Mouse (Mus musculus): ENCODE measurements around the gene Defb23. TPM values are rescaled to one million over a fixed set of nuclear protein-coding genes. Genes with fewer than 3 reads are reported as not detected.

Gene Defb23
- polyA plus RNA-seq (2017; shearing (Covaris generic)), result not detected

GRCm38 (mm10) chr2:152464570-152465150, at the start of gene Defb23:
Defb23 (minus strand) TSS chr2:152464620.

GRCm38 (mm10) chr2:152511592-152511991, 47.2 kb upstream of the Defb23 start, which contains the start of gene Defb26:
Defb26 (minus strand) TSS chr2:152511692.

GRCm38 (mm10) chr2:152490038-152490437, 25.6 kb upstream of the Defb23 start, which contains the start of gene Defb22:
Defb22 (minus strand) TSS chr2:152490138.

GRCm38 (mm10) chr2:152476763-152477162, 12.3 kb upstream of the Defb23 start, which contains the start of gene Defb20:
Defb20 (plus strand) TSS chr2:152477063.

GRCm38 (mm10) chr2:152415287-152415686, 49.1 kb downstream of the Defb23 start, which contains the start of gene 6820408C15Rik:
6820408C15Rik (plus strand) TSS chr2:152415587.

GRCm38 (mm10) chr2:152414591-152415165, 49.7 kb downstream of the Defb23 start, which contains the start of gene Zcchc3:
Zcchc3 (minus strand) TSS chr2:152415027.

Other genes with a start within 250 kb of the Defb23 start
- gene Csnk2a1, start 237.8 kb downstream of the Defb23 start, polyA plus RNA-seq (2017; shearing (Covaris generic)), result 10 to 100 TPM; 33.2 to 35.6 TPM
- 10 to 100 TPM; 57.5 to 70.2 TPM for gene Tbc1d20, start 170.8 kb downstream of the Defb23 start, polyA plus RNA-seq (2017; shearing (Covaris generic))
- 100 to 1,000 TPM; 268 to 303 TPM for gene Rbck1, start 132.0 kb downstream of the Defb23 start, polyA plus RNA-seq (2017; shearing (Covaris generic))
- gene Trib3, start 120.6 kb downstream of the Defb23 start, polyA plus RNA-seq (2017; shearing (Covaris generic)), result 1 to 10 TPM; 2.4 to 2.8 TPM
- 1 to 10 TPM in 1 of 2 experiments, not detected in 1; 1.7 TPM for gene Nrsn2, start 88.0 kb downstream of the Defb23 start, polyA plus RNA-seq (2017; shearing (Covaris generic))
- gene Sox12, start 66.6 kb downstream of the Defb23 start, polyA plus RNA-seq (2017; shearing (Covaris generic)), result 1 to 10 TPM in 1 of 2 experiments, under 1 TPM in 1; 0.96 to 1.0 TPM
- gene Zcchc3, start 49.6 kb downstream of the Defb23 start, polyA plus RNA-seq (2017; shearing (Covaris generic)), result 1 to 10 TPM; 3.2 to 5.2 TPM
- under 1 TPM in 1 of 2 experiments, not detected in 1; 0.32 TPM for gene 6820408C15Rik, start 49.0 kb downstream of the Defb23 start, polyA plus RNA-seq (2017; shearing (Covaris generic))
- gene Defb20, start 12.4 kb upstream of the Defb23 start, polyA plus RNA-seq (2017; shearing (Covaris generic)), result not detected
- under 1 TPM in 1 of 2 experiments, not detected in 1; 0.93 TPM for gene Defb22, start 25.5 kb upstream of the Defb23 start, polyA plus RNA-seq (2017; shearing (Covaris generic))
- not detected for gene Defb26, start 47.1 kb upstream of the Defb23 start, polyA plus RNA-seq (2017; shearing (Covaris generic))
- not detected for gene Defb28, start 53.6 kb upstream of the Defb23 start, polyA plus RNA-seq (2017; shearing (Covaris generic))
- not detected for gene Defb29, start 75.5 kb upstream of the Defb23 start, polyA plus RNA-seq (2017; shearing (Covaris generic))
- gene Gm17416, start 104.7 kb upstream of the Defb23 start, polyA plus RNA-seq (2017; shearing (Covaris generic)), result not detected
- not detected for gene Defb21, start 108.1 kb upstream of the Defb23 start, polyA plus RNA-seq (2017; shearing (Covaris generic))
- 1 to 10 TPM in 1 of 2 experiments, not detected in 1; 1.0 TPM for gene Defb19, start 115.7 kb upstream of the Defb23 start, polyA plus RNA-seq (2017; shearing (Covaris generic))
- not detected for gene Defb45, start 134.8 kb upstream of the Defb23 start, polyA plus RNA-seq (2017; shearing (Covaris generic))
- under 1 TPM in 1 of 2 experiments, not detected in 1; 0.86 TPM for gene Defb36, start 139.7 kb upstream of the Defb23 start, polyA plus RNA-seq (2017; shearing (Covaris generic))
- gene Defb25, start 158.4 kb upstream of the Defb23 start, polyA plus RNA-seq (2017; shearing (Covaris generic)), result not detected
- gene Rem1, start 162.3 kb upstream of the Defb23 start, polyA plus RNA-seq (2017; shearing (Covaris generic)), result not detected
- gene H13, start 204.8 kb upstream of the Defb23 start, polyA plus RNA-seq (2017; shearing (Covaris generic)), result 100 to 1,000 TPM; 196 to 218 TPM
- gene Mcts2, start 222.4 kb upstream of the Defb23 start, polyA plus RNA-seq (2017; shearing (Covaris generic)), result 10 to 100 TPM in 1 of 2 experiments, 1 to 10 TPM in 1; 4.9 to 10.2 TPM